Mouse (Mus musculus): ENCODE results near the gene Gm10663.

DNA sequence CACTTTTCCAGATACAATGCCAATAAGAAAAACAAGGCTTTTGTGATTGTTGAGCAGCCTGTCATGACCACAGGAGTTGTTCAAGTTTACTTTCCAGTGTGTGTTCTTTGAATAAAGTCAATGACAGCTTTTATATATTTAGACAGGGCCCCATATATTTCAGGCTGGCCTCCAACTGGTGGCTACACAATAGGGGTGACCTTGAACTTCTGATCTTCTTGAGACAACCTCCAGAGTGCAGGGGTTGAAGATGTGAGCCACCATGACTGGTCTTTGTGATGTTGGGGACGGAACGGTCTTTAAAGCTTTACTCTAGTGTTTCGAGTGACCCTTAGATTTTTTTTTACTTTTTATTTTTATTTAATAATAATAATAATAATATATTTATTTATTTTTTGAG lies 9.2 kb upstream of the Gm10663 start:
- no peak for TF ChIP-seq POLR2A (IDR thresholded peaks at IDR 0.05; ENCODE audit: insufficient read depth, low read depth, low read length)
- TF ChIP-seq CTCF (IDR thresholded peaks at IDR 0.05; ENCODE audit: insufficient read depth, low read depth, low read length): no peak
